Mouse (Mus musculus): ENCODE results near the gene Selenop.

The Selenop gene

DNA sequence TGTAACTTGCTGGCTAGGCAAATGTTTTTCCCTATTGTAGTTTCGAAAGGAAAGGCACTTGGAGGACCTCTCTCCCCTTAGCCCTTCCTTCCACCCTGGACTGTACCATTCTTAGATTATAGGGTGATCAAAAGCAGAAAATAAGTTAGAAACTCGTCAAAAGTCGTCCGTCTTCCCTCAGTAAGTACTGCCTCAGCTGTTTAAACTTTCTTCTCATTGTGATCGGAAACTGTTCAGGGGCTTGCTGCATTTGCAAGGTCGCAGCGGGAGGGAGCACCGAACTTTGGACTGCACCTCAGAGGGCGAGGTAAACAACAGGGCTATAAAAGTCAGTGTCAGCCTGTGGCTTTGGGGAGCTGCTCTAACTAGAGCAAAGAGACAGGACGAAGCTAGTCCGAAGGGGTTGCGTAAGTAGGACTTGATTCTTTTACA lies 2.3 kb downstream of the Selenop start:
- DNase-seq (ENCODE audit: low read depth, low spot score) = peak; percentile 91

DNA sequence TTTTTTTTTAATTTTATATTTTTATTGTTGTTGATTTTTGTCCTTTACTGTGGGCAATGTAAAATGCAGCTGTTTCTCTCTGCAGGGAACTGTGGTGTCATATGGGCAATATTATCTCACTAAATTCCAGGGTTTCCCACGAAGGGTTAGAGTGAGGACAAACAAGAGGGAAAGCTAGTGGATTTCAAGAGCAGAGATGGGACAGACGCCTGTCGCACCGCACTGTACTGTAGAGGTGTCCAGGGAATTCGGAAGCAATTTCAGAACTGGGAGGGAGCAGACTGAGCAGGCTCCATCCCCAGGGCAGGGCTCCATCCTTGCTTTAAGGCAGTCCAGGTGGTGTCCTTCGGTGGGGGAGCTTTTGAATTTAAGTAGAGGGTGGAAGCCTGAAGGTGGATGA lies 2.9 kb downstream of the Selenop start:
- peak; percentile 27 for DNase-seq (ENCODE audit: low read depth, low spot score)

DNA sequence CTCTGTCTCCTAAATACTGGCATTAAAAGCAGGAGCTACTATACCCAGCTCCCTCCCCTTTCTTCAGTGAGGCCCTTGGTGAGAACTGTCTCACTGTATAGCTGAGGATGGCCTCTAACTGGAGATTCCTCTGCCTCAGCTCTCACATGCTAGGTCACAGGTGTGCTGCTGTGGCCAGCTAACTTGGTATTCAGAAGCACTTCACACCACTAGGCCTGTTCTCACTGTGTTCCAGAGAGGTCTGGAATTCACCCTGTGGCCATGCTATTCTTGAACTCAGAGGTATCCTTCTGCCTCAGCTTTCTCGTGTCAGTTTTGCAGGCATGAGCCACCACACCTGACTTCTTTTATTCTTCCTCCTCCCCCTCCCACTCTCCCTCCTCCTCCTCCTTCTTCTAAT lies 4.8 kb downstream of the Selenop start:
- DNase-seq (ENCODE audit: low read depth, low spot score) = no peak

DNA sequence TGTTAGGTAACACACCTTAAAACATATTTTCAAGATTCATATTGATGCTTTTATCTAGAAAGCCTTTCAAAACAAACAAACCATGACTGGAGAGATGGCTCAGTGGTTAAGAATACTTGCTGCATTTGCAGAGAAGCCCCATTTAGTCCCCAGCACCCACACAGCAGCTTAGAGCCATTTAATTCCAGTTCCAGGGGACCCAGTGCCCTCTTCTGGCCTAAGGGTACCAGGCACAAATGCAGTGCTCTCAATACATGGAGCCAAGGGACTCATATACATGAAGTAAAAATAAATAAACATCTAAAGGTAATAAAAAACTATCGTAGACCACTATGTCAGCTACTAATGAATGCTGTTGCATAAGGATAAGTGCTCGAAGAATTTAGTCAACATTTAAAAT lies 9.0 kb downstream of the Selenop start:
- no peak for DNase-seq (ENCODE audit: low read depth, low spot score)

DNA sequence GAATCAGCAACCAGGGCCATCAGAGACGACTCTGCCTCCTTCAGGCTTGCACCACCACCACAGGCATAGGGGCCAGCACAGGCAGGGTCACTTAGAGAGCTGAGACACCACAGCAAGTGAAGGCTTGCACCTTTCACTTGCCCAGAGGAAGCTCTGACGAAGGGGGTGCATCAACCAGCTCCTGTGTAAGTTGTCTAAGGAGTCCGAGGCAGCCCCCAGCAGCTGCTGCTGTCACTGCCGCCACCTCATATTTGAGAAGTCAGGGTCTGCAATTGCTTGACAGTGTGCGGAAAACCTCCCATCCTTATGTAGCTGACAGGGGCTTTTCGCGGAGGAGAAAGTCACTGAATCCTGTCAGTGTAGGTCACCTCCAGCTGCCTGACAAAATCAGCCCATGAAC lies 10.9 kb downstream of the Selenop start:
- DNase-seq (ENCODE audit: low read depth, low spot score) = no peak

DNA sequence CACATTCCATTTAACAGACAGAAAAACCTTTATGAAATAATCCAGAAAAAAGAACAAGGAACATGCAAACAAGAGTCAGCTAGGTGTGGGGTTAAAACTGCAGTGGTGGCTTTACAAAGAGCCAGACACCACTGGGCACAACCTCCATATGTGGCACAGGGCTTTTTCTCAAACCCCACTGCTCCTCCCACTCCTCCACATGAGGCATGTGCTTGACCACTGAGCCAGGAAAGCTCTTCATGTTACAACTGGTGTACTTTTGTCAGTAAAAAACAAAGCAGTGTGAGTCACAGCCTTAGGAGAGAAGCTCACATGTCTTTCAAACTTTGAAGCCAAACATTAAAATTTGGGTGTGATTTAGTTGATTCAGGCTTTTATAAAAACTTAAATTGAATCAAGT lies 12.9 kb downstream of the Selenop start:
- DNase-seq (ENCODE audit: low read depth, low spot score) = no peak

DNA sequence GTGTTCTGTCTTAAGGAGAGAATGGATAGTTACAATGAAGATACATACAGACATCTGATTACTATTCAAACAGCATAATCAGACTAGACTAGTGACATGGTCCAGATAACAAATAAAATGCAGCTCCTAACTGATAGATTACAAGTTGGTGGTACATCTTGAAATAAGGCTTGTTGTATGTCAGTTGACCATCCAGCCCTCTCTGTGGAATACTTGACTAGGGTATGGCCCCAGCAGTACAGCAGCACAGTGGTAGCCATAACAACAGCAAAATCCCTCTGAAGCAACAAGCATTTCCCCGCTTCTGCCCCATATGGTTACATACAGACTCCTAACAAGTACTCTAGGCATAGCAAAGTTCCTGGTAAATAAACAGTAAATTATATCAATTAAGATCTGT lies 13.4 kb downstream of the Selenop start:
- no peak for DNase-seq (ENCODE audit: low read depth, low spot score)

DNA sequence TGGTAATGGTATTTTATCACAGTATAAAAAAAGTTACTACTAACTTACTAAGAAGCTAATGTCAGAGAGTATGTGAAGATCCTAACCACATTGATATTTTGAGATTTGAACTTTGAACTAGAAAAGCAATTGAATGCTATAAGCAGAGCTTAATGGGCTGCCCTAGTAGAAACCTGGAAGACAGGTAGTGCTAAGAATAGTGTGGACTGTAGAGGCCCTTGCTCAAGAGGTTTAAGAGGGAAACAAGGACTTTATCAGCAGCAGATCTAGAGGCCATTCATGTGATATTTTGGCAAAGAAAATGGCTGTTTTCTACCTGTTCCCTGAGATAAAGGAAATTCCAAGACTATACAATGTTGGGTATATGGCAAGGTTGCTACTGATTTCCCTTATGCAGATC lies 17.7 kb downstream of the Selenop start:
- DNase-seq (ENCODE audit: low read depth, low spot score) = no peak

DNA sequence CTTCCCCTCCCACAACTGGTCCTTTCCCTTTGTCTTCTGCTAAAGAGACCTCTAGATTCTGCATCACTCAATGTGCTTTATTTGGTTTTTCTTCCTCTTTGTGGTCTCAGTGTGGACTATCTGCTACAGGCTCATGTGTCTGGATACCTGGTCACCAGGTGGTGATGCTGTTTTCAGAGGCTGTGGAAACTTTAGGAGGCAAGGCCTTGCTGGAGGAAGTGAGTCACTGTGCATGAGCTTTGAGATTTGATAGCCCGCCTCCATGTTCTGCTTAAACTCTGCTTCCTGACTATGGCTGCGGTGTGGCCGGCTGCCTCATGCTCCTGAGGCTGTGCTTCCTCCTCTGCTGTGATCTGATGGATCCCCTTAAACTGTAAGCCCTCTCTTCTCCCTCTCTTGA lies 22.1 kb downstream of the Selenop start:
- no peak for DNase-seq (ENCODE audit: low read depth, low spot score)

DNA sequence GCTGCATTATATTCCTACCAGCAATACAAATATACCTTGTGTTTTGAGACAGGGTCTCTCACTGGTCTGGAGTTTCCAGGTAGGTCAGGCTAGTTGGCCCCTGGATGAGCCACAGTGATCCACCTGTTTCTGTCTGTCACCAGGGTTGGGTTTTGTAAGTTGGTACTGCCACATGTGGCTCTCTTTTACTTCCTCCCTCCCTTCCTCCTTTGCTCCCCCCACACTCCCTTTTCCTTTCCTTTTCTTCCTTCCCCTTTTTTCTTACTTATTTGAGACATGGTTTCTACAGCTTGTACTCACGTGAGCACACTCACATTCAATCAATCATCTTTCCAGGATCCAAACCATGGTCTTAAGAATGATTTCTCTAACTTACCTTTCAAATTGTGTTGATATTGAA lies 25.1 kb downstream of the Selenop start:
- DNase-seq (ENCODE audit: low read depth, low spot score) = no peak

DNA sequence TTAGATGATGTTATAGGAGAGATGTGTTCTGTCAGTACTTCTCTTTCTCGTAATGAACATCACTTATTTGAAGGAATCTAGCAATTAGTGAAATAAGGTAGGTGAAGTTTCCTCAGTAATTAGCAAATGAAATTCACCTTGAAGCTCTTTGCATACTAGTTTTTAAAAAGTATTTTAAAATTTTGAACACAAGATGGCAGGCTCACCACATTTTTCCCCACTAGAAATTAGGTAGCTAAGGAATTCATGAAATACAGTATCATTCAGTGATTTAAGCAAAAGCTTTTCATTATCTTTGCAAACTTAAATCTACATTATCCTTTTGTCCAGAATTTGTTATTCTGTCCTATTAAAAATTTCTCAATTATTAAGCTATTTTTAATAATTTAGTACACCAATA lies 27.6 kb downstream of the Selenop start:
- DNase-seq (ENCODE audit: low read depth, low spot score) = no peak

DNA sequence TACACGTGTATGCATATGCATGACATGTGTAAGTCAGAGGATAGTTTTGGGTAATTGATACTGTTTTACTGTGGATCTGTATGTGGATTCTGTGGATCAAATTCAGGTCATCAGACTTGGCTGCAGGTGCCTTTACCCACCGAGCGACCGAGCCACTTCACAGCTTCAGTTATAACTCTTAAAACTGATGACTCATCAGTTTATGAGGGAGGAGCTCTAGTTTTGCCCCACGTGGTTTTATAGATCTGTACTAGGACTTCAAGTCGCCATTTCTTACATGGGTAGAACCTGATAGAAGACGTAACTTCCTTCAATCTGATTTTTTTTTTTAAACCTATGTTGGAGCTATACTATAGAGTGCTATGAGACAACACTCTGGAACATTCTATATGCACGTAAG lies 29.3 kb downstream of the Selenop start:
- no peak for DNase-seq (ENCODE audit: low read depth, low spot score)

DNA sequence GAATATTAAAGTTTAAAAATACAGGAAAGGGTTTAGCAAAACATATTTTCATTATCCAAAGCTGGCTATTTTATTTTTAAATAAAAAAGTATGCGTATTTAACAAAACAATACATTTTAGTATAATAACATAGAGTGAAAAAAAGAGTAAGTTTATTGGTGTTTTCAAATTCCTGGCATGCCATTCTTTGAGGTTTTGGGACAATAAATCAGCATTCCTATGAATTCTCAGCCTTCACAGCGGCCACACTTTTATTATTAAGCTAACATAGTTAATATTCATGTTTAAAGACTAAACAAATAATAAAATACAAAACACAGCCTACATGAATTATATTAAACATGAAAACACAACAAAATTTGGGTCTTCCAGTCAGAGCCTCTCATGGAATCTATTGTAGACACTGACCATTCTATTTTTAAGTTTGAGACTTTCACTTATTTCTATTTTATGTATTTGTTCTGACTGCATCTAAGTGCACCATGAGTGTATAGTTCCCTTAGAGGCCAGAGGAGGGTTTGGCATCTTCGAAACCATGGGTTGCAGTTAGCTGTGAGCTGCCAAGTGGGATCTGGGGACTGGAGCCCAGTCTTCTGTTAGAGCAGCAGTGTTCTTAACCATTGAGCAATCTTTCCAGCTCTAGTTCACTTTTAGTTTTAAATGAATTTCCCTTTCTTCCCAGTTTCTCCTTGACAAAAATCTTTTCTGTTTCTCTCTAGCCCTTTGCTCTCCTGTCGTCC lies 32.2 kb downstream of the Selenop start:
- DNase-seq (ENCODE audit: low read depth, low spot score) = no peak

DNA sequence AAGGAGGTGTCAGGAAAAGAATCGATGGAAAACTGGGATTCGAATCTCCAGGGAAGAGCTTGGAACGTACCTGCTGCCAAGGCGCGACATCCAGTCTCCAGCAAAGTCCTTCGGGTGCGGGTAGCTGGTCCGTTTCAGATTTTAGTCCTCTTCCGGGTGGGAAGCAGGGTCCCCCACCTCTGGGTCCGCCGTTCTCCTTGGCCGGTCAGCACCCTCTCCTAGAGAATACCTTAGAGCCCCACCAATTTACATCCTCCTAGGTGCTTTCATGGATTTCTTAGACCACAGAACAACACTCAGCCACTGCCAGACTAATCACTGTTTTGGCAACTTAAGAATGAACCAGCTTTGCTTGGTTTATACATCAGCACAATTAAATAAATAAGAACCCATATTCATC lies 35.1 kb downstream of the Selenop start, which contains the start of gene Ccdc152:
Ccdc152 (minus strand) TSS at position 101 of the 400 bp plus-strand sequence.
- no peak for DNase-seq (ENCODE audit: low read depth, low spot score)

DNA sequence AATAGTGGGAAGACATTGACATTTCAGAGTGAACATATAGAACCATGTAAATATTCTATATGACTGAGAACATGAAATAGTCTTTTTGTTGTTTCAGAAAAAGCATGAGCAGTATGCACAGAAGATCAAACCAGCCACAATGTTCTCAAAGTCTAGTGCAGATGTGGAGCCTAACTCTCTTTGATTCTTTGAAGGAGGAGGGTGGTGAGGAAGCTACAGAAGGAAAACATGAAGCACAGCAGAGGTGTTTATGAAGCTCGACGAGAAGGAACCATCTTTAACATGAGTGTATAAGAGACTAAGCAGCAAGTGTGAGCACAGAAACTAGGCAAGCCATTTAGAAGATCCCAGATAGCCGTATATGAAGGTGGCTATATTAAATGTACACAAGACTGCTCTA lies 41.5 kb downstream of the Selenop start:
- no peak for DNase-seq (ENCODE audit: low read depth, low spot score)

DNA sequence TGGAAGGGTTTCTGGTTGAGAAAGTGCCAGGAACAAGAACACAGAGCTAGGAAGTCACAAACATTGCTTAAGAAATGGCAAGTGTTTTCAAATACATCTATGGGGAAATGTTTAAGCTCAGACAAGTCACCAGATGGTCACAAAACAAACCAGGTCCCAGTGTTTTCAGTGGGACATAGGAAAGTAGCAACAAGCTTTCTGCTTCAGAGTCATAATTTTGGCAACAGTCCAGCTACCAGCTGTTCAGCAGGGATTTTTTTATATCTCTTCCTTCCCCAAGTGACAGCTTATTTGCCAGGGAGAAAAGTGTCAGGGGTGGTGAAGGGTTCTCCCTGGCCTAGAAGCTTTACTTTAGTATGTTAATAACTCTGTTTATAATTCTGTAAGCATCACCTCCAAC lies 44.6 kb downstream of the Selenop start:
- peak; percentile 25 for DNase-seq (ENCODE audit: low read depth, low spot score)

DNA sequence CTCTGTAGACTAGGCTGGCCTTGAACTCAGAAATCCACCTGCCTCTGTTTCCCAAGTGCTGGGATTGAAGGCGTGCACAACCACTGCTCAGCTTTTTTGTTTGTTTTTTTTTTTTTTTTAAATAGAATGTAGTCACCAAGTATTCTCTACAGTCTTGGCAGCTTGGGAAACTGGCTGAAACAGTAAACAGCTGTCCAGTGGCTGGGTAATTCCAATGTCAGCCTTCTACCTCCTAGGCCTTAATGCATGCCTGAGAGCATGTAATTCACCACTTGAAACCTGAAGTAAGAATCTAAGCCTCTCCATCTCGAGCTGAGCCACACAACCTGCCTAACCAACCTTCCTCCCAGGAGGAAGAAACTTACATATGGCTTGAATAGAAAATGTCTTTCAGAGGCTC lies 48.3 kb downstream of the Selenop start:
- DNase-seq (ENCODE audit: low read depth, low spot score) = no peak

DNA sequence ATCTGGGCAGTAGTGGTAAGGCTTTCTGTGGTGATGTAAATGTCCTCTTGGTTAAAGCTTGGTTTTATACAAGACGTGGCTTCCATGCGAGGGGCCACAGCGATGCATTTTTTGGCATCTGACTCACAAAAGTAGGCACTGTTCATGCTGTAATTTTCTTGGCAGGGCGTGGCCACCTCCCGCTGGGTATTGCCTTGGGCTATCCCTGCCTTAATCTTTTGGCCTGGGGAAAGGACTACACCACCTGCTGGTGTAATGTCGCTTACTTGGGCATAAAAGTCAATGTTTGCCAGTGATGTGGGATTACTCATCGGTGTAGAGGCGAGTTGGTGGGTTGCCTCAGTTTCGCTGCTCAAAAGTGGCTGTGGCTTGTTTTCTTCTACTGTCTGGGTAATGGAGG lies 51.6 kb downstream of the Selenop start:
- no peak for DNase-seq (ENCODE audit: low read depth, low spot score)

DNA sequence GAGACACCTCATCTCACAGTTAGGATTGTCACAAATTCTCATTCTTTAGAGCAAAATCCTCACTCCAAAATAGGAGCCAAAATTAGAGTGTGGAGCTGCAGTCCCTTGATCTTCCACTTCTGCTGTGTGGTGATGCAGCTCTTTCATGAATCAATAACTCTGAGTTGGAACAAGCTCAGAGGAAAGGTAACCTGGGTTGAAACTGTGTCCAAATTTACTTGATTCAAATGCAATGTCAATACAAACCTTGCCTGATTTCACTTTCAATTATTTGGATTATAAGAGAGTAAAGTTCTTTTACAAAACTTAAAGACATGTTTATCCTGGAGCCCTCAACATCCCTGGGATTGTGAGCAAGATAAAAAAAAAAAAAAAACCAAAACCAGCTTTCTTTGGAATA lies 54.7 kb downstream of the Selenop start:
- DNase-seq (ENCODE audit: low read depth, low spot score) = no peak

Data from skeletal muscle tissue, adult 2 months (tissue).